Mouse (Mus musculus): Measurements from ENCODE around the gene Cit. TPM values are rescaled to one million over a fixed set of nuclear protein-coding genes. Genes with fewer than 3 reads are reported as not detected.
A peak's percentile ranks its signal among the peaks of the same experiment; 100 is the strongest.

The Cit gene
- total and polyA plus RNA-seq, 3 experiments: 21.5 to 32.9 (median 24.1) TPM

GRCm38 (mm10) chr5:116011700-116012099, 166.6 kb downstream of the Cit start:
- Histone ChIP-seq H3K4me1 (ENCODE audit: control insufficient read depth in 1 of 2, insufficient read depth in 2 of 2, low read length in 2 of 2) (peaks cover 3 to 15% of the 10 kb centered on the region in 2 experiments; a peak in 3 of 4 replicates), H3K27me3 (ENCODE audit: control insufficient read depth in 1 of 2, insufficient read depth in 2 of 2, low read length in 2 of 2) (no peaks in the 10 kb centered on the region), H3K27ac (ENCODE audit: control insufficient read depth, low read depth, low read length) (no peak overlapping the region), H3K79me2 (ENCODE audit: control insufficient read depth, insufficient read depth, low read length, poor library complexity) (no peaks in the 10 kb centered on the region), H3K36me3 (ENCODE audit: control insufficient read depth in 1 of 2, insufficient read depth in 2 of 2, low read length in 2 of 2) (peaks cover 4 to 8% of the 10 kb centered on the region in 2 experiments), H3K4me3 (ENCODE audit: control insufficient read depth in 1 of 2, insufficient read depth in 1 of 2, low read depth in 2 of 2, low read length in 2 of 2) (no peak overlapping the region), H3K9ac (ENCODE audit: control insufficient read depth, low read depth, low read length, poor library complexity, severe bottlenecking) (no peak overlapping the region), H3K9me3 (replicated peaks; ENCODE audit: insufficient read depth, low read length) (no peaks in the 10 kb centered on the region)
- DNase-seq (ENCODE audit: low read depth, low spot score): no peak
- no peak for TF ChIP-seq POLR2AphosphoS5 (IDR thresholded peaks at IDR 0.05; ENCODE audit: borderline replicate concordance, low read depth, low read length)
- no peak for TF ChIP-seq MAZ (IDR thresholded peaks at IDR 0.05; ENCODE audit: low read depth, low read length)
- TF ChIP-seq EP300 (IDR thresholded peaks at IDR 0.05; ENCODE audit: low read depth in 1 of 2, low read length in 2 of 2): no peak
- TF ChIP-seq ETS1 (IDR thresholded peaks at IDR 0.05; ENCODE audit: low read depth, low read length): no peak
- TF ChIP-seq TCF12 (IDR thresholded peaks at IDR 0.05; ENCODE audit: low read depth, low read length): no peak
- no peak for TF ChIP-seq ZNF384 (IDR thresholded peaks at IDR 0.05; ENCODE audit: low read depth, low read length)
- TF ChIP-seq POLR2AphosphoS2 (IDR thresholded peaks at IDR 0.05; ENCODE audit: low read length): no peak
- TF ChIP-seq MXI1 (IDR thresholded peaks at IDR 0.05; ENCODE audit: low read depth, low read length): no peak
- no peak for TF ChIP-seq TBP (IDR thresholded peaks at IDR 0.05; ENCODE audit: low read depth, low read length)
- no peak for TF ChIP-seq ELF1 (IDR thresholded peaks at IDR 0.05; ENCODE audit: low read depth, low read length)

GRCm38 (mm10) chr5:116012503-116012902, 167.4 kb downstream of the Cit start:
- no peak for DNase-seq (ENCODE audit: low read depth, low spot score)
- TF ChIP-seq NRF1 (IDR thresholded peaks at IDR 0.05; ENCODE audit: insufficient read depth, low read depth, low read length, poor library complexity, severe bottlenecking): no peak
- 0 out of 4 replicates have a peak, but pooled peaks of 1 of the 2 experiments have one; percentile 19 for TF ChIP-seq POLR2A (IDR thresholded peaks at IDR 0.05; ENCODE audit: control insufficient read depth in 1 of 2, insufficient read depth in 1 of 2, low read depth in 1 of 2, low read length in 2 of 2, poor library complexity in 1 of 2)
- no peak overlapping the region for H3K9ac ChIP-seq (ENCODE audit: control insufficient read depth, low read depth, low read length, poor library complexity, severe bottlenecking)
- no peaks in the 10 kb centered on the region for H3K27me3 ChIP-seq (ENCODE audit: control insufficient read depth in 1 of 2, insufficient read depth in 2 of 2, low read length in 2 of 2)
- no peak overlapping the region for H3K4me3 ChIP-seq (ENCODE audit: control insufficient read depth in 1 of 2, insufficient read depth in 1 of 2, low read depth in 2 of 2, low read length in 2 of 2)
- peaks cover 2 to 8% of the 10 kb centered on the region in 2 experiments for H3K36me3 ChIP-seq (ENCODE audit: control insufficient read depth in 1 of 2, insufficient read depth in 2 of 2, low read length in 2 of 2)
- H3K9me3 ChIP-seq (replicated peaks; ENCODE audit: insufficient read depth, low read length): no peaks in the 10 kb centered on the region
- peaks cover under 1 to 7% of the 10 kb centered on the region in 2 experiments; a peak in 3 of 4 replicates for H3K4me1 ChIP-seq (ENCODE audit: control insufficient read depth in 1 of 2, insufficient read depth in 2 of 2, low read length in 2 of 2)
- H3K27ac ChIP-seq (ENCODE audit: control insufficient read depth, low read depth, low read length): no peak overlapping the region
- H3K79me2 ChIP-seq (ENCODE audit: control insufficient read depth, insufficient read depth, low read length, poor library complexity): no peaks in the 10 kb centered on the region

- H3K79me2 ChIP-seq (ENCODE audit: control insufficient read depth, insufficient read depth, low read length, poor library complexity): no peaks in the 10 kb centered on the region
- TF ChIP-seq ZKSCAN1 (IDR thresholded peaks at IDR 0.05; ENCODE audit: low read depth, low read length) (no peak), KAT2A (conservative IDR thresholded peaks at IDR 0.05; ENCODE audit: low read depth, low read length) (no peak), UBTF (IDR thresholded peaks at IDR 0.05; ENCODE audit: borderline replicate concordance, insufficient read depth, low read depth, low read length) (no peak), MAZ (IDR thresholded peaks at IDR 0.05; ENCODE audit: low read depth, low read length) (no peak), ELF1 (IDR thresholded peaks at IDR 0.05; ENCODE audit: low read depth, low read length) (no peak), RCOR1 (IDR thresholded peaks at IDR 0.05; ENCODE audit: low read depth, low read length) (no peak), JUND (IDR thresholded peaks at IDR 0.05; ENCODE audit: low read depth, low read length) (no peak), SIN3A (IDR thresholded peaks at IDR 0.05; ENCODE audit: low read length) (no peak), USF2 (IDR thresholded peaks at IDR 0.05; ENCODE audit: borderline replicate concordance in 1 of 2, insufficient read depth in 1 of 2, low read depth in 1 of 2, low read length in 2 of 2) (no peak), MXI1 (IDR thresholded peaks at IDR 0.05; ENCODE audit: low read depth, low read length) (no peak), MAX (IDR thresholded peaks at IDR 0.05; ENCODE audit: low read length) (no peak), MAFK (IDR thresholded peaks at IDR 0.05; ENCODE audit: borderline replicate concordance, low read depth, low read length) (no peak), MYC (IDR thresholded peaks at IDR 0.05; ENCODE audit: low read depth, low read length) (no peak)
- no peaks in the 10 kb centered on the region for H3K9me3 ChIP-seq (replicated peaks; ENCODE audit: insufficient read depth, low read length)
- H3K27ac ChIP-seq (ENCODE audit: control insufficient read depth, low read depth, low read length): no peak overlapping the region
- no peak overlapping the region for H3K9ac ChIP-seq (ENCODE audit: control insufficient read depth, low read depth, low read length, poor library complexity, severe bottlenecking)
- peak; percentile 40 for DNase-seq (ENCODE audit: low read depth, low spot score)
- no peak overlapping the region for H3K4me3 ChIP-seq (ENCODE audit: control insufficient read depth in 1 of 2, insufficient read depth in 1 of 2, low read depth in 2 of 2, low read length in 2 of 2)
- peaks cover 1 to 16% of the 10 kb centered on the region in 2 experiments for H3K36me3 ChIP-seq (ENCODE audit: control insufficient read depth in 1 of 2, insufficient read depth in 2 of 2, low read length in 2 of 2)
- H3K4me1 ChIP-seq (ENCODE audit: control insufficient read depth in 1 of 2, insufficient read depth in 2 of 2, low read length in 2 of 2): peaks cover 1 to 3% of the 10 kb centered on the region in 2 experiments; a peak in 2 of 4 replicates
- H3K27me3 ChIP-seq (ENCODE audit: control insufficient read depth in 1 of 2, insufficient read depth in 2 of 2, low read length in 2 of 2): no peaks in the 10 kb centered on the region
These were observed 168.7 kb downstream of the Cit start for GRCm38 (mm10) chr5:116013821-116014220.

Data from MEL (cell line).